Mouse (Mus musculus) MEL (cell line): ENCODE measurements around the gene Prss22.

Experiments
- CHD1 ChIP-seq: IDR thresholded peaks from 2 replicates; pipeline ENCODE4 v1.6.1; 2012; ENCODE audit warnings: low read depth, mild to moderate bottlenecking, inconsistent platforms, low read length, improper control_type of control experiment
- CTCF ChIP-seq, 3 experiments: IDR thresholded peaks in 2 of 3; conservative IDR thresholded peaks in 1 of 3; 2 replicates each; pipeline ENCODE4 v1.5.1; 2011 to 2012; ENCODE audit warnings: low read length in 3 of 3, low read depth in 2 of 3, mild to moderate bottlenecking in 2 of 3, improper control_type of control experiment in 1 of 3, inconsistent platforms in 1 of 3, mixed read lengths in 1 of 3, moderate library complexity in 1 of 3; ENCODE audit not compliant: control insufficient read depth in 1 of 3, insufficient read depth in 1 of 3, poor library complexity in 1 of 3, severe bottlenecking in 1 of 3
- ELF1 ChIP-seq: IDR thresholded peaks from 2 replicates; pipeline ENCODE4 v1.6.1; 2014; ENCODE audit warnings: low read depth, mild to moderate bottlenecking, inconsistent platforms, low read length, improper control_type of control experiment, moderate library complexity
- GABPA ChIP-seq: IDR thresholded peaks from 2 replicates; pipeline ENCODE4 v1.6.1; 2012; ENCODE audit warnings: low read depth, mild to moderate bottlenecking, inconsistent platforms, low read length, improper control_type of control experiment, moderate library complexity
- GATA1 ChIP-seq: IDR thresholded peaks from 2 replicates; pipeline ENCODE4 v1.6.1; 2011; ENCODE audit warnings: low read depth, low read length, improper control_type of control experiment
- MAFK ChIP-seq: IDR thresholded peaks from 2 replicates; pipeline ENCODE4 v1.6.1; 2011; ENCODE audit warnings: low read depth, mild to moderate bottlenecking, low read length, improper control_type of control experiment, borderline replicate concordance
- POLR2A ChIP-seq, 2 experiments: IDR thresholded peaks; 2 replicates each; pipeline ENCODE4 v1.6.1; 2011 to 2012; ENCODE audit warnings: low read length in 2 of 2, mild to moderate bottlenecking in 2 of 2, control low read depth in 1 of 2, improper control_type of control experiment in 1 of 2, low read depth in 1 of 2, moderate library complexity in 1 of 2; ENCODE audit not compliant: control insufficient read depth in 1 of 2, insufficient read depth in 1 of 2, poor library complexity in 1 of 2
- SMC3 ChIP-seq: IDR thresholded peaks from 2 replicates; pipeline ENCODE4 v1.6.1; 2011; ENCODE audit warnings: low read depth, low read length, improper control_type of control experiment
- TAL1 ChIP-seq: IDR thresholded peaks from 2 replicates; pipeline ENCODE4 v1.6.1; 2012; ENCODE audit warnings: mild to moderate bottlenecking, inconsistent platforms, low read length, moderate library complexity, mixed read lengths
- TBP ChIP-seq: IDR thresholded peaks from 2 replicates; pipeline ENCODE4 v1.8.0; 2011; ENCODE audit warnings: low read depth, low read length, improper control_type of control experiment
- USF1 ChIP-seq: IDR thresholded peaks from 2 replicates; pipeline ENCODE4 v1.6.1; 2014; ENCODE audit warnings: low read depth, mild to moderate bottlenecking, inconsistent platforms, low read length, improper control_type of control experiment, moderate library complexity

DNA sequence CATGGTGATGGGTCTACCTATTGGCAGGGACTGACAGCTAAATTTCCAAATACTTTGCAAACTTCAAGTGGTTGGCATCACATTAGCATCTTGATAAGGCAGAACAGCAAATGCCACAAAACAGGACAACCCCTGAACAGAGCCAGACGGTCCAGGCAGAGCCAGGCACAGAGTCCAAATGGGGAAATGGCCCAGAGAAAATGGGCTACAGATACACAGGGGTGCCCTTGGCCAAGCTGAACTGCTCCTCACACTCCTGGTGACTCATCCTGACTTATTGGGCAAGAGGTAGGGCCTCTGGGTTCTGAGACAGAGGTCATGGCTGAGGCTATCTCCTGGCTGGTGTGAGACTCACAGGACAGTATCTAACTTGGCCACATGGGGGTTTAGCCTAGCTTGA, 9.5 kb upstream of the Prss22 start:
- no peak for TF ChIP-seq GABPA
- no peak for TF ChIP-seq MAFK
- no peak for TF ChIP-seq GATA1
- no peak for TF ChIP-seq CTCF (IDR thresholded peaks at IDR 0.05 in 2 of 3, conservative IDR thresholded peaks at IDR 0.05 in 1 of 3; ENCODE audit: control insufficient read depth in 1 of 3, insufficient read depth in 1 of 3, low read depth in 2 of 3, low read length in 3 of 3, poor library complexity in 1 of 3, severe bottlenecking in 1 of 3)
- TF ChIP-seq CHD1, result no peak
- TF ChIP-seq ELF1, result no peak
- no peak for TF ChIP-seq POLR2A (IDR thresholded peaks at IDR 0.05; ENCODE audit: control insufficient read depth in 1 of 2, insufficient read depth in 1 of 2, low read depth in 1 of 2, low read length in 2 of 2, poor library complexity in 1 of 2)
- TF ChIP-seq USF1, result no peak
- no peak for TF ChIP-seq TAL1
- TF ChIP-seq SMC3, result no peak
- no peak for TF ChIP-seq TBP
